Mouse (Mus musculus) inflammation-experienced regulatory T-cells, adult 6 months (primary cell): ENCODE results near the gene Fbxo11. TPM values are rescaled to one million over a fixed set of nuclear protein-coding genes. Genes with fewer than 3 reads are reported as not detected.
"Not testable (repeated sequence)": the region's sequence is repeated elsewhere in the genome, so short reads cannot be mapped to it uniquely, and the experiment has no call there.

Experiments used
- ATAC-seq: one replicate; pipeline ENCODE4 v1.8.0; 2017
- polyA plus RNA-seq, 3 experiments: library from polyadenylated mRNA; unstranded; fragments of 100-300 nt; shearing (Covaris generic); gene quantifications; one replicate each; pipeline ENCODE4 v1.2.1; 2017

Fbxo11 gene
- polyA plus RNA-seq, 3 experiments from 2014 or later = 15.8 to 26.4 (median 17.9) TPM

DNA sequence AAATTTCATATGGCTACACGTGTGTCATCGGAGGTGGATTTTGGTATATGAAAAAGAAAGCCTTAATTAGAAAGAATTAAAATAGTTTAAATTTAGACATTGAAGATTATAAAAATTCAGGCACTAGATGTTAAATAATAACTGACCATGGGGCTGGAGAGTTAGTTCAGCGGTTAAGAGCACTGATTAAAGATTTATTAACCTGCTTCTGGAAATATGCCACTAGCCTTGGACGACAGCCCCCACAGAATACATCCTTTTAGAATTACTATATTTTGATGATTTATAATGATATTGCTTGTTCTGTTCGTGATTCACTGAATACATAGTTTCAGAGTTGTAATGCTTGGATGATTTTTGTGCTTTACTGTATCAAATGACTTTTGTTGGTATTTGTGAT, 105.2 kb downstream of the Fbxo11 start:
- not testable (repeated sequence) for ATAC-seq

DNA sequence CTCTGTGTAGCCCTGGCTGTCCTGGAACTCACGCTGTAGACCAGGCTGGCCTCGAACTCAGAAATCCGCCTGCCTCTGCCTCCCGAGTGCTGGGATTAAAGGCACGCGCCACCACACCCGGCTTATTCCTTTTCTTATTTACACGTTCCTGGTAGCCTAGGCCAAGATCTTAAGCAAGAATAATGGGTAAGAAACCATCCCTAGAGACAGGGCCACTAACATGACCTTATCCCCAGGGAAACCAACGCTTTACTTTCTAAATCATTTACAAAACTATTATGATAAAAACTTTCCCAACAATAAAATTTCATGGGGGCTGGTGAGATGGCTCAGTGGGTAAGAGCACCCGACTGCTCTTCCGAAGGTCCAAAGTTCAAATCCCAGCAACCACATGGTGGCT, 105.7 kb downstream of the Fbxo11 start:
- ATAC-seq = not testable (repeated sequence)

DNA sequence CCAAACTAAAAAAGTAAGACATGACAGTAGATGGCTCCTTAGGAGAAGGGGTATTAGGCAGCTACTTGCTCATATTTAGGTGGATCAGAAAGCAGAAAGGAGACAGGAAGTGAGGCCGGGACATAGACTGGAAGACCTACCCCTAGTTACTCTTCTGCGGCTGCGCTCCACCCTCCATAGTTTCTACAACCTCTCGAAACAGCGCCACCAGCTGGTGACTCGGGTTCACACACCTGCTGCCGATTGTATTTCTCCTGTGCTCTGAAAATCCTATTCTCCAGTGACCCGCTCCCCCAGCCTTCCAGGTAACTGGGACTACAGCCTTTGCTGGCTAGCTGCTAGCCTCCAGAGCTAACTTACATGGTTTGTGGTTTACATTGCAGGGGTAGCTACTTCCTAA, 106.8 kb downstream of the Fbxo11 start:
- ATAC-seq = no peak

DNA sequence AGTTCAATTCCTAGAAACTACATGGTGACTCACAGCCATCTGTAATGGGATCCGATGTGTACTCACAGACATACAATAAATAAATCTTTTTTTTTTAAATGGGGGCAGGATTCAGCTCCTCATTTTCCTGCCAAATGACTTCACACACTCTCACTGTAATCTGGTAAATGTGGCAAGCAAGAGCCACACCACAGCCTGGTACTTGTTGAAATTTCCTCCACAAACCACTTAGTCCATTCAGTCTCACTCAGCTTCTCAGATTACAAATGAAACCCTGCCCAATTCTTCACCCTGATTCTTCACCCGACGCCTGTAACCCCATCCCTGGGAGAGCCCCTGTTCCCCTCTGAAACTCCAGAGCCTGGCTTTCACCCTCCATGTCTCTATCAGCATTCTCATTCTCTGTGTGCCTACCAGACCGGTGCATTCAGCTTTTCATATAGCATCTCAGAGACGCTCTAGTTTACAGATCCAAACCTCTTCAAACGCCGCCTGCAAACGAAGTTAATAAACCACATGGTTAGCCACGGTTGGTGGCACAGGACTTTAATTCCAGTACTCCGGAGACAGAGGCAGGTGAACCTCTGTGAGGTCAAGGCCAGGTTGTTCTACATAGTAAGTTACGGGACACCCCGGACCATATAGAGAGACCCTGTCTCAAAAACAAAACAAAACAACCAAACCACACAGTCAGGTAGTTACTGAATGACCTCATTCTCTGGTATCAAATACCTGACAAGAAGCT, 107.8 kb downstream of the Fbxo11 start:
- no peak for ATAC-seq

DNA sequence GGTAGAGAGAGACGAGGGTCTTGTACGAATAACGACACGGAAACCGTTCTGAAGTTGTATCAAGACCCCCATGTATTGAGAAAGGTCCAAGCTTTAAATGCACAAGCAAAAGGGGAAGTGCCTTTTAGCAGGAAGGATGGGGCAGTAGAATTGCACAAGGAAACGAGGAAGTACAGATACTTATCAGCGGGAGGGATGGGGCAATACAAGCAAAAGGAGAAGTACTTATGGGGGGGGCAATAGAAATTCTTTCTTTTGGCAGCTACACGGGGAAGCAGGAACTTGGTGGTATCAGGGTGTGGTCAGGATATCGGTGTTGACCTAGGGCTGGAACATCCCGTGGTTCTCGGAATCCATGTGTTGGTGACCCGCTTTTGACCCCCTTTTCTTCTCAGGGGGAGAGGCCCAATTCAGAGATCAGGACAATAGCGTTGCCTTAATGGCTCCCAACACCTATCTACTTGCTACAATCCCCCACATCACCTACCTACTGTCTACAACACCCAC, 110.4 kb downstream of the Fbxo11 start:
- not testable (repeated sequence) for ATAC-seq

DNA sequence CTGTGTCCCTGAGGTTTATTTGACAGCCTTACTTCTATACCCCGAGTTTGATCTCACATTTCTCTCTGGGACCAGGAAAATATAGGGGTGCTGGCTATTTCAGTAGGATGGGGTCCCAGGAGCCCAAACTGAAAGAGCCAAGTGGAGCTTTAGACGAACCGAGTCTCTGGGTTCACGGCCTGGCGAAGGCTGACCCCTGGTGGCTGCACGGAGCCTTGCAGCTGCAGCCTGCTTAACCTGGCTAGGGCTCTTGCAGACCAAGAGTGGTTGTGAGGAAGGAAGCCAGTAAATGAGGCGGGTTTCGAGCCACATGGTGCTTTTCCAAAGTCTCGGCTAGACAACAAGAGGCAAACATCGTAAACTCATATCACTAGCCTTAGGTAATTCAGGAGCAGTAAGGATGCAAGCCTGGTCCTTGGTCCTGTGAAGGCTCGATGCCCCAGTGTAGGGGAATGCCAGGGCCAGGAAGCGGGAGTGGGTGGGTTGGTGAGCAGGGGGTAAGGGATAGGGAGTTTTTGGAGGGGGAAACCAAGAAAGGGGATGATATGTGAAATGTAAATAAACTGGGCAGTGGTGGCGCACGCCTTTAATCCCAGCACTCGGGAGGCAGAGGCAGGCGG, 116.0 kb downstream of the Fbxo11 start:
- peak; percentile 91 for ATAC-seq

Other genes starting within 250 kb of the Fbxo11 start
- not detected for gene Rpl36-ps4, start 144.3 kb downstream of the Fbxo11 start, polyA plus RNA-seq
- 10 to 100 TPM; 12.3 to 15.8 (median 15.0) TPM for gene Msh6, start 90.2 kb downstream of the Fbxo11 start, polyA plus RNA-seq